Mouse (Mus musculus): ENCODE measurements around the gene Vmn1r51. TPM values are rescaled to one million over a fixed set of nuclear protein-coding genes. Genes with fewer than 3 reads are reported as not detected.

Gene Vmn1r51
- polyA plus RNA-seq (2015; fragmentation: Nextera tagmentation; extraction: Ambion mirVana): not detected in 2 replicates

DNA sequence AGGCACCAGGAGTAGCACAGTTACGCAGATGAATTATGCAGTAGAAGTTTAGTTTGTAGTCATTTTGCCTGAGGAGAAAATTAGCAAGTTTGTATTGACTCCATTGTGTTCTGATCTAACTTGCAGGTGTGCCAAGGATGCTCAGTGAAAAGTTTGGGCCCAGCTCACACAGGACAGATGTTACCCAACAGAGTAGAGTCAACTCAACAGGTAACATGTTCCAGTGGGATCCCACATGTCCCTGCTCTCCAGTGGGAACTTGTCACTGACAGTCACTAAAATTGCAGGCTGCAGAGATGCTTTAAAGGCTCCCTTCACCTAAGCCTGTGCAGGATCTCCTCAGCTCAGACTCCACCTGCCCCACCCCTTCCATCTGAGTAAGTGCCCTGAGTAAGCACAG is at the start of gene Vmn1r51:
Gene Vmn1r51 (plus strand): TSS at position 301 of the 400 bp plus-strand sequence.

DNA sequence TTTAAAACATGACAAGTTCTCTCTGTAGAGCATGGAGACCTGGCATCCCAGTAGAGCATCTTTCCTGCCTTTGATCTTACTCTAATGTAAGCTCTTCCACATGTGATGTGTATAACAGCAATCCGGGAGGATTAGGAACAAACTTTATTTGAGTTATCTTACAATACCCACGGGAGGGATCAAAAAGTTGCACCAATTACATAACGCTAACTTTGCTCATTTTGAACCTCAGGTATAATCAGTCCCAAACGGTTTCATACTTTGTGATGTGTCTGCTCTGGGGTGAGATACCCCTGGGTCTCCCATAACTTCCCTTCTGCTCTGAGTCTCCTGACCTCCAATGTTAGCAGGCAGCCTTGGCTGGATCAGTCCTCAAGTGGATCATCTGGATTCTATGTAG is 44.0 kb upstream of the Vmn1r51 start, which contains the start of gene Vmn1r49:
Gene Vmn1r49 (minus strand): TSS at position 101 of the 400 bp plus-strand sequence.

GRCm38 (mm10) chr6:90101130-90101529 is 21.3 kb upstream of the Vmn1r51 start, which contains the start of gene Vmn1r50:
TSS of gene Vmn1r50 (plus strand) at chr6:90101430.

GRCm38 (mm10) chr6:90174508-90174907 is 52.1 kb downstream of the Vmn1r51 start, which contains the start of gene Vmn1r52:
TSS of gene Vmn1r52 (plus strand) at chr6:90174808.

Other genes starting within 250 kb of the Vmn1r51 start
- not detected in 2 replicates for gene Vmn1r42, start 246.2 kb upstream of the Vmn1r51 start, polyA plus RNA-seq (2015; fragmentation: Nextera tagmentation; extraction: Ambion mirVana)
- gene Vmn1r43, start 246.2 kb upstream of the Vmn1r51 start, polyA plus RNA-seq (2015; fragmentation: Nextera tagmentation; extraction: Ambion mirVana): not detected in 2 replicates
- not detected in 2 replicates for gene Vmn1r44, start 238.9 kb upstream of the Vmn1r51 start, polyA plus RNA-seq (2015; fragmentation: Nextera tagmentation; extraction: Ambion mirVana)
- not detected in 2 replicates for gene Vmn1r45, start 182.0 kb upstream of the Vmn1r51 start, polyA plus RNA-seq (2015; fragmentation: Nextera tagmentation; extraction: Ambion mirVana)
- not detected in 2 replicates for gene Vmn1r46, start 153.3 kb upstream of the Vmn1r51 start, polyA plus RNA-seq (2015; fragmentation: Nextera tagmentation; extraction: Ambion mirVana)
- gene Vmn1r47, start 106.4 kb upstream of the Vmn1r51 start, polyA plus RNA-seq (2015; fragmentation: Nextera tagmentation; extraction: Ambion mirVana): not detected in 2 replicates
- gene Vmn1r48, start 85.8 kb upstream of the Vmn1r51 start, polyA plus RNA-seq (2015; fragmentation: Nextera tagmentation; extraction: Ambion mirVana): not detected in 2 replicates
- not detected in 2 replicates for gene Vmn1r49, start 44.1 kb upstream of the Vmn1r51 start, polyA plus RNA-seq (2015; fragmentation: Nextera tagmentation; extraction: Ambion mirVana)
- gene Vmn1r50, start 21.2 kb upstream of the Vmn1r51 start, polyA plus RNA-seq (2015; fragmentation: Nextera tagmentation; extraction: Ambion mirVana): not detected in 2 replicates
- not detected in 2 replicates for gene Vmn1r52, start 52.2 kb downstream of the Vmn1r51 start, polyA plus RNA-seq (2015; fragmentation: Nextera tagmentation; extraction: Ambion mirVana)
- not detected in 2 replicates for gene V1ra8, start 80.2 kb downstream of the Vmn1r51 start, polyA plus RNA-seq (2015; fragmentation: Nextera tagmentation; extraction: Ambion mirVana)
- not detected in 2 replicates for gene Vmn1r53, start 101.8 kb downstream of the Vmn1r51 start, polyA plus RNA-seq (2015; fragmentation: Nextera tagmentation; extraction: Ambion mirVana)
- not detected in 2 replicates for gene Vmn1r54, start 123.7 kb downstream of the Vmn1r51 start, polyA plus RNA-seq (2015; fragmentation: Nextera tagmentation; extraction: Ambion mirVana)
- 0.15 TPM in 1 of 2 replicates, not detected in the other for gene BC048671, start 178.6 kb downstream of the Vmn1r51 start, polyA plus RNA-seq (2015; fragmentation: Nextera tagmentation; extraction: Ambion mirVana)
- 0.12 and 0.15 TPM in 2 replicates for gene Chst13, start 202.6 kb downstream of the Vmn1r51 start, polyA plus RNA-seq (2015; fragmentation: Nextera tagmentation; extraction: Ambion mirVana)
- not detected in 2 replicates for gene Uroc1, start 210.7 kb downstream of the Vmn1r51 start, polyA plus RNA-seq (2015; fragmentation: Nextera tagmentation; extraction: Ambion mirVana)
- gene Zxdc, start 246.9 kb downstream of the Vmn1r51 start, polyA plus RNA-seq (2015; fragmentation: Nextera tagmentation; extraction: Ambion mirVana): 5.5 and 6.6 TPM in 2 replicates